Mouse (Mus musculus) olfactory bulb, adult 2 months (tissue): Measurements from ENCODE around the gene Acot1.

Source experiments
- CTCF ChIP-seq: fragments of 200-500 bp; IDR thresholded peaks from 2 replicates; pipeline ENCODE4 v1.5.1; 2012; ENCODE audit warnings: low read depth, mild to moderate bottlenecking, low read length, moderate library complexity; ENCODE audit not compliant: insufficient read depth
- POLR2A ChIP-seq: fragments of 200-500 bp; IDR thresholded peaks from 2 replicates; pipeline ENCODE4 v1.6.1; 2012; ENCODE audit warnings: mild to moderate bottlenecking, low read depth, low read length, moderate library complexity; ENCODE audit not compliant: insufficient read depth

DNA sequence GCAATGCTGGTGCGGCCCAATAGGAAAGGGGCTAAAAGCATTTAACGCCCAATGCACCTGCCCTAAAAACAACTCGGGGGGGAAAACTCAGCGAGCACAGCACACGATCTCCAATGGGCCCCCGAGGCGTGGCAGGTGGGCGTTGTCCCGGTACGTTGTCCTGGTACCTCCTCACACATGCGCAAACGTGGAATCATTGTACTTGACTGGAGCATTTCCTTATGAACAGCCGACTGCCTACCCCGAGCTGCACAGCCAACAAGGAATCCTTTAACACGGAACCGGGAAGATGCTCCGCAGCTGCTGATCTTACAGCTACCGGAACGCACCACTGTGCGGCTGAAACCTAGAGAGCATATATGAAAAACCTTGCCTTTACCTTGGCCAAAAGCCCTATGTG, 53.0 kb downstream of the Acot1 start:
- TF ChIP-seq POLR2A, result no peak
- TF ChIP-seq CTCF, result no peak
